Mouse (Mus musculus) MEL (cell line): ENCODE data around the gene Dlg1.

Source experiments
- CHD2 ChIP-seq: IDR thresholded peaks from 2 replicates; pipeline ENCODE4 v1.6.1; 2011; ENCODE audit warnings: low read length, improper control_type of control experiment
- CTCF ChIP-seq, 3 experiments: IDR thresholded peaks in 2 of 3; conservative IDR thresholded peaks in 1 of 3; 2 replicates each; pipeline ENCODE4 v1.5.1; 2011 to 2012; ENCODE audit warnings: low read length in 3 of 3, low read depth in 2 of 3, mild to moderate bottlenecking in 2 of 3, improper control_type of control experiment in 1 of 3, inconsistent platforms in 1 of 3, mixed read lengths in 1 of 3, moderate library complexity in 1 of 3; ENCODE audit not compliant: control insufficient read depth in 1 of 3, insufficient read depth in 1 of 3, poor library complexity in 1 of 3, severe bottlenecking in 1 of 3
- GATA1 ChIP-seq: IDR thresholded peaks from 2 replicates; pipeline ENCODE4 v1.6.1; 2011; ENCODE audit warnings: low read depth, low read length, improper control_type of control experiment
- HCFC1 ChIP-seq: IDR thresholded peaks from 2 replicates; pipeline ENCODE4 v1.6.1; 2012; ENCODE audit warnings: low read depth, mild to moderate bottlenecking, inconsistent platforms, low read length, improper control_type of control experiment, moderate library complexity
- MAFK ChIP-seq: IDR thresholded peaks from 2 replicates; pipeline ENCODE4 v1.6.1; 2011; ENCODE audit warnings: low read depth, mild to moderate bottlenecking, low read length, improper control_type of control experiment, borderline replicate concordance
- MXI1 ChIP-seq: IDR thresholded peaks from 2 replicates; pipeline ENCODE4 v1.6.1; 2011; ENCODE audit warnings: mild to moderate bottlenecking, low read depth, low read length, improper control_type of control experiment
- MYC ChIP-seq: IDR thresholded peaks from 2 replicates; pipeline ENCODE4 v1.6.1; 2011; ENCODE audit warnings: low read depth, mild to moderate bottlenecking, low read length, improper control_type of control experiment, moderate library complexity
- NELFE ChIP-seq: IDR thresholded peaks from 2 replicates; pipeline ENCODE4 v1.6.1; 2011; ENCODE audit warnings: low read depth, low read length, improper control_type of control experiment
- POLR2A ChIP-seq, 2 experiments: IDR thresholded peaks; 2 replicates each; pipeline ENCODE4 v1.6.1; 2011 to 2012; ENCODE audit warnings: low read length in 2 of 2, mild to moderate bottlenecking in 2 of 2, control low read depth in 1 of 2, improper control_type of control experiment in 1 of 2, low read depth in 1 of 2, moderate library complexity in 1 of 2; ENCODE audit not compliant: control insufficient read depth in 1 of 2, insufficient read depth in 1 of 2, poor library complexity in 1 of 2
- TBP ChIP-seq: IDR thresholded peaks from 2 replicates; pipeline ENCODE4 v1.8.0; 2011; ENCODE audit warnings: low read depth, low read length, improper control_type of control experiment
- TCF12 ChIP-seq: IDR thresholded peaks from 2 replicates; pipeline ENCODE4 v1.6.1; 2014; ENCODE audit warnings: low read depth, mild to moderate bottlenecking, inconsistent platforms, low read length, improper control_type of control experiment, moderate library complexity
- ZNF384 ChIP-seq: IDR thresholded peaks from 2 replicates; pipeline ENCODE4 v1.6.1; 2012; ENCODE audit warnings: low read depth, mild to moderate bottlenecking, inconsistent platforms, low read length, improper control_type of control experiment

- no peak for TF ChIP-seq CTCF (IDR thresholded peaks at IDR 0.05 in 2 of 3, conservative IDR thresholded peaks at IDR 0.05 in 1 of 3; ENCODE audit: control insufficient read depth in 1 of 3, insufficient read depth in 1 of 3, low read depth in 2 of 3, low read length in 3 of 3, poor library complexity in 1 of 3, severe bottlenecking in 1 of 3)
- TF ChIP-seq ZNF384, result no peak
- TF ChIP-seq POLR2A (IDR thresholded peaks at IDR 0.05; ENCODE audit: control insufficient read depth in 1 of 2, insufficient read depth in 1 of 2, low read depth in 1 of 2, low read length in 2 of 2, poor library complexity in 1 of 2), result no peak
- TF ChIP-seq HCFC1, result no peak
- no peak for TF ChIP-seq TBP
- TF ChIP-seq GATA1, result no peak
- TF ChIP-seq MXI1, result no peak
- no peak for TF ChIP-seq TCF12
- TF ChIP-seq MAFK, result no peak
- TF ChIP-seq NELFE, result no peak
- TF ChIP-seq CHD2, result no peak
- no peak for TF ChIP-seq MYC
Observed at GRCm38 (mm10) chr16:31803644-31804043, 140.4 kb downstream of the Dlg1 start.
